Mouse (Mus musculus) hindbrain, embryonic 15.5 days (tissue): ENCODE measurements around the gene Rnf152. TPM values are rescaled to one million over a fixed set of nuclear protein-coding genes. Genes with fewer than 3 reads are reported as not detected.
A peak's percentile ranks its signal among the peaks of the same experiment; 100 is the strongest.

Source experiments
- ATAC-seq: fragments of 200-750 bp; cut with Nextera tagmentation; 2 replicates; pipeline ENCODE4 v1.8.0; 2017; ENCODE audit warnings: low read depth, moderate number of reproducible peaks, moderate TSS enrichment; ENCODE audit not compliant: low FRiP score
- H3K27ac ChIP-seq: fragments of 300-500 bp; sonication (generic); replicated peaks from 2 replicates; pipeline ENCODE4 v1.5.1; 2015; ENCODE audit warnings: mild to moderate bottlenecking, inconsistent platforms
- H3K27me3 ChIP-seq: fragments of 300-500 bp; sonication (generic); 2 replicates; pipeline ENCODE4 v1.6.1; 2015; ENCODE audit warnings: control low read depth, inconsistent platforms
- H3K36me3 ChIP-seq: fragments of 300-500 bp; sonication (generic); 2 replicates; pipeline ENCODE4 v1.6.1; 2015; ENCODE audit warnings: control low read depth, inconsistent platforms
- H3K4me1 ChIP-seq: fragments of 300-500 bp; sonication (generic); replicated peaks from 2 replicates; pipeline ENCODE4 v1.6.1; 2015; ENCODE audit warnings: control low read depth, inconsistent platforms
- H3K4me2 ChIP-seq: fragments of 300-500 bp; sonication (generic); 2 replicates; pipeline ENCODE4 v1.6.1; 2015; ENCODE audit warnings: moderate library complexity, mild to moderate bottlenecking, inconsistent platforms
- H3K4me3 ChIP-seq: fragments of 300-500 bp; sonication (generic); 2 replicates; pipeline ENCODE4 v1.5.1; 2015; ENCODE audit warnings: mild to moderate bottlenecking, inconsistent platforms
- H3K9ac ChIP-seq: fragments of 300-500 bp; sonication (generic); 2 replicates; pipeline ENCODE4 v1.6.1; 2015; ENCODE audit warnings: inconsistent platforms
- H3K9me3 ChIP-seq: fragments of 300-500 bp; sonication (generic); 2 replicates; pipeline ENCODE4 v1.6.1; 2016; ENCODE audit warnings: control low read depth, inconsistent platforms
- WGBS: fragments of 180-500 bp; shearing (Covaris S2); methylation state at CpG from one replicate; pipeline ENCODE4 v1.1.7; 2015; 5-methylcytosine and 5-hydroxymethylcytosine counted together
- polyA plus RNA-seq: library from polyadenylated mRNA; unstranded; fragments of >200 nt; fragmentation: Nextera tagmentation; extraction: Ambion mirVana; gene quantifications from 2 replicates; pipeline ENCODE4 v1.2.1, GENCODE M21; 2015

Gene Rnf152
- polyA plus RNA-seq, 1 experiment from 2014 or later = 23.3 TPM

DNA sequence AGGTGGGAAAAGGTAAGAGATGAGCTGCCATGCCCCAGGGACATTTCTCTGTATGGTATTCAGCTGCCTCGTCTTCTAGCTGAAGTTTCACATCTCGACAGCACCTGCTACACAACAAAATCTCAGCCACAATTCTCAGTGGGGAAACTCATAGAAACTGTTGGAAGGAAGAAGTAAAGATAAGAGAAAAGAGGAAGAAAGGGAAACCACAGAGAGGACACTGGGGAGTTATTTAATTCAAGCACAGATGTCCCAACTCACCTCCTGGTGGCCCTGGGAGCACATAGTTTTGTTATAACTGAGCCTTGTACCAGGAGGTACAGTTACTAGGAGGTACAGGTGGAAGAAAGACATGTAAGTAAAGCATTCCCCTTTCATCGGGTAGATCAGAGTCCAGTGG lies 99.3 kb downstream of the Rnf152 start:
- Histone ChIP-seq H3K4me3 (no peak overlapping the region), H3K4me2 (no peak overlapping the region), H3K9me3 (no peaks in the 10 kb centered on the region), H3K4me1 (no peaks in the 10 kb centered on the region), H3K9ac (no peak overlapping the region), H3K27me3 (no peaks in the 10 kb centered on the region), H3K27ac (no peak overlapping the region), H3K36me3 (no peaks in the 10 kb centered on the region)
- WGBS = 74% methylated on average over 3 of the region's 3 CpGs
- ATAC-seq = no peak

GRCm38 (mm10) chr1:105249190-105249589 lies 107.3 kb downstream of the Rnf152 start:
- no peak overlapping the region for H3K4me3 ChIP-seq
- no peak overlapping the region for H3K4me2 ChIP-seq
- no peaks in the 10 kb centered on the region for H3K27me3 ChIP-seq
- H3K9me3 ChIP-seq = no peaks in the 10 kb centered on the region
- no peak for ATAC-seq
- no peak overlapping the region for H3K9ac ChIP-seq
- H3K36me3 ChIP-seq = no peaks in the 10 kb centered on the region
- peaks cover 13% of the 10 kb centered on the region for H3K4me1 ChIP-seq
- WGBS = 97% methylated on average over 3 of the region's 3 CpGs
- H3K27ac ChIP-seq = no peak overlapping the region

DNA sequence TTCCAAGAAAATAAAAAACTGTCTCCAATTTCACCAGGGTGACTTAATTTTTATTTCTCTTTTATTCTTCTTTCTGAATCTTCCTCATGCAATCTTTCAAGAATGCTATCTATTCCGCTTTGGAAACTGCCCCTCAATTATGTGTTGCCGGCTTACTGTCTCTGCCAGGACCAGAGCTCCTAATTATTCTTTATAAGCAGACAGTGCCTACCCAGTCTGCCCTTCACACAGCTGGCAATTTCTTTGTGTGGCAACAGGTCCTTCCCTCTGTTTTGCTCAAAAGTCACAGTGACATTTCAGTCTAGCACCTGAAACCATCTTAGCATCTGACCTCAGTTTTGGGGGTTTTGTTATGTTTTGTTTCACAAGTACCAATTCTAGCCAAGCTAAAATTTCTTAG lies 109.9 kb downstream of the Rnf152 start:
- Histone ChIP-seq H3K4me2 (no peak overlapping the region), H3K4me1 (peaks cover 13% of the 10 kb centered on the region), H3K9me3 (no peaks in the 10 kb centered on the region), H3K27ac (0 out of 2 replicates have a peak overlapping the region, but pooled peaks have one; percentile 8), H3K27me3 (no peaks in the 10 kb centered on the region), H3K36me3 (no peaks in the 10 kb centered on the region), H3K9ac (no peak overlapping the region), H3K4me3 (no peak overlapping the region)
- ATAC-seq = no peak
- WGBS = 31% methylated on average over 2 of the region's 2 CpGs

GRCm38 (mm10) chr1:105246075-105246574 lies 110.4 kb downstream of the Rnf152 start:
- WGBS = 12% methylated on average over 3 of the region's 3 CpGs
- H3K9me3 ChIP-seq = no peaks in the 10 kb centered on the region
- no peak overlapping the region for H3K9ac ChIP-seq
- no peak overlapping the region for H3K4me3 ChIP-seq
- H3K4me2 ChIP-seq = no peak overlapping the region
- no peaks in the 10 kb centered on the region for H3K27me3 ChIP-seq
- 0 out of 2 replicates have a peak overlapping the region, but pooled peaks have one; percentile 44 for H3K27ac ChIP-seq
- no peak; the same call in 1 of the 2 replicates for ATAC-seq
- peaks cover 13% of the 10 kb centered on the region for H3K4me1 ChIP-seq
- no peaks in the 10 kb centered on the region for H3K36me3 ChIP-seq

DNA sequence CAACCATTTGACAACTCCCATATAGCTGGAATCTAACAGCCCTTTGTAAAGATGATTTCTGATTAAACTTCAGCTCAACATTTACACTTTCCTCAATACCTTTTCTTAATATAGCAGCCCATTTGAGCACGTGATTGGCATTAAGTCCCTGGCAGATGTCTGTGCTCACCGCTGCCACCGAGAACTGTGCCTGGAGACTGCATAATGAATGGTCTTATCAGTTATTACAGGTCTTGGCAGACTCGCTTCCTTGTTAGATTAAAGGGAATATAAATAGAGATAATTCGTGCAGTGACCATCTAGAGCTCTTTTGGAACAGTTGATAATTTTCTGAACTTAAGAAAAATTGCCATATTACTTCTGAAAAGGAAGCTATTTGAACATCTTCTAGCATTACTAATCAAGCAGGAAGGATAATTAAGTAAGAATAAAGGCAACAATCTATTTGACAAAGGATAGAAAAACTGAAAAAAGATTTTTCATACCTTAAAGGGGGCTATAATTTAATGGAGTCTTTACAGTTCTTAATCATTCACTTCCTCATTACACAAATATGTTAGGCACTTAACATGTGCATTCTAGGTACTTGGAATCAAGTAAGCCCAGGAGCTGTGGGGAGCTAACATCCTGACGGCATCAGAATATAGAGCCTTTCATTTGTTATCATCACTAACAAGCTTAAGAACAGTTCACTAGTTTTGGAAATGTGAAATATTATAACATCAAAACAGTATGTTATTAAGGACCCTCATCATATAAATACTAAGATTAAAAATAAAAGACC lies 113.0 kb downstream of the Rnf152 start:
- H3K4me2 ChIP-seq = no peak overlapping the region
- 51% methylated on average over 6 of the region's 6 CpGs for WGBS
- H3K4me1 ChIP-seq = peaks cover 13% of the 10 kb centered on the region
- no peaks in the 10 kb centered on the region for H3K9me3 ChIP-seq
- H3K4me3 ChIP-seq = no peak overlapping the region
- H3K27me3 ChIP-seq = no peaks in the 10 kb centered on the region
- H3K9ac ChIP-seq = no peak overlapping the region
- no peaks in the 10 kb centered on the region for H3K36me3 ChIP-seq
- ATAC-seq = no peak
- H3K27ac ChIP-seq = no peak overlapping the region

DNA sequence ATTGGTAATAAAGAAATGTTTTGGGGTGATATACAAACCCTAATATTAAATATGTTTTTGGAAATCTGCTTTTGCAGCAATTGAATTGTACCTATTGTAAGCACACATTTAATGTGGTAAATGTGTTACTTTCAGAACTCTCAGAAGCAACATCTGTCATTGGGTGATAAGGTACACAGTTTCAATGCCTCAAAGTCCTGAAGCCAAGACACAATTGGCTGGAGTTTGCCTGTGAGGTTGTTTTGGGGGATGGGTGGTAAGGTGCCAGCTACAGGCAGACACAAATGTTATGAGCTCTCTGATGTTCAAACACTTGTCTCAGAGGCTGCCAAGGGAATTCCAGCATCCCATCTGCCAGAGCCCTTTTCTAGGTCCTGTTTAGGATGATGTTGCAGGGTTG lies 116.3 kb downstream of the Rnf152 start:
- H3K9me3 ChIP-seq = no peaks in the 10 kb centered on the region
- no peaks in the 10 kb centered on the region for H3K4me1 ChIP-seq
- H3K36me3 ChIP-seq = no peaks in the 10 kb centered on the region
- no peak overlapping the region for H3K9ac ChIP-seq
- no peaks in the 10 kb centered on the region for H3K27me3 ChIP-seq
- no peak overlapping the region for H3K4me3 ChIP-seq
- H3K27ac ChIP-seq = no peak overlapping the region
- ATAC-seq = no peak
- H3K4me2 ChIP-seq = no peak overlapping the region
